Mouse (Mus musculus): ENCODE data around the gene Slc16a10. TPM values are rescaled to one million over a fixed set of nuclear protein-coding genes. Genes with fewer than 3 reads are reported as not detected.

Gene Slc16a10
- polyA plus RNA-seq, 1 experiment from 2014 or later: 16.5 TPM

GRCm38 (mm10) chr10:40058062-40058785 is 83.8 kb downstream of the Slc16a10 start:
- Histone ChIP-seq H3K4me2 (no peak overlapping the region), H3K36me3 (no peaks in the 10 kb centered on the region), H3K9ac (no peak overlapping the region), H3K4me3 (replicated peaks) (no peak overlapping the region), H3K27ac (no peak overlapping the region), H3K27me3 (replicated peaks) (no peaks in the 10 kb centered on the region), H3K9me3 (no peaks in the 10 kb centered on the region), H3K4me1 (no peaks in the 10 kb centered on the region)
- ATAC-seq (ENCODE audit: insufficient read depth, low FRiP score, low read depth): no peak
- WGBS: 55% methylated on average over 6 of the region's 6 CpGs

GRCm38 (mm10) chr10:40057615-40058014 is 84.4 kb downstream of the Slc16a10 start:
- Histone ChIP-seq H3K9me3 (no peaks in the 10 kb centered on the region), H3K27ac (no peak overlapping the region), H3K4me1 (no peaks in the 10 kb centered on the region), H3K27me3 (replicated peaks) (no peaks in the 10 kb centered on the region), H3K4me3 (replicated peaks) (no peak overlapping the region), H3K9ac (no peak overlapping the region), H3K4me2 (no peak overlapping the region), H3K36me3 (no peaks in the 10 kb centered on the region)
- WGBS: 38% methylated on average over 2 of the region's 2 CpGs
- ATAC-seq (ENCODE audit: insufficient read depth, low FRiP score, low read depth): no peak

GRCm38 (mm10) chr10:40054455-40054854 is 87.6 kb downstream of the Slc16a10 start:
- H3K4me3 ChIP-seq (replicated peaks): no peak overlapping the region
- no peaks in the 10 kb centered on the region for H3K4me1 ChIP-seq
- H3K36me3 ChIP-seq: no peaks in the 10 kb centered on the region
- no peaks in the 10 kb centered on the region for H3K27me3 ChIP-seq (replicated peaks)
- no peak for ATAC-seq (ENCODE audit: insufficient read depth, low FRiP score, low read depth)
- H3K27ac ChIP-seq: no peak overlapping the region
- 83% methylated on average over 8 of the region's 8 CpGs for WGBS
- H3K9me3 ChIP-seq: no peaks in the 10 kb centered on the region
- no peak overlapping the region for H3K4me2 ChIP-seq
- H3K9ac ChIP-seq: no peak overlapping the region

GRCm38 (mm10) chr10:40053896-40054295 is 88.2 kb downstream of the Slc16a10 start:
- ATAC-seq (ENCODE audit: insufficient read depth, low FRiP score, low read depth): no peak
- Histone ChIP-seq H3K27me3 (replicated peaks) (no peaks in the 10 kb centered on the region), H3K4me1 (no peaks in the 10 kb centered on the region)

GRCm38 (mm10) chr10:40053257-40053895 is 88.7 kb downstream of the Slc16a10 start:
- H3K36me3 ChIP-seq: no peaks in the 10 kb centered on the region
- H3K4me3 ChIP-seq (replicated peaks): no peak overlapping the region
- WGBS: 48% methylated on average over 3 of the region's 3 CpGs
- no peak for ATAC-seq (ENCODE audit: insufficient read depth, low FRiP score, low read depth)
- no peaks in the 10 kb centered on the region for H3K4me1 ChIP-seq
- H3K9me3 ChIP-seq: no peaks in the 10 kb centered on the region
- H3K4me2 ChIP-seq: no peak overlapping the region
- no peaks in the 10 kb centered on the region for H3K27me3 ChIP-seq (replicated peaks)
- H3K27ac ChIP-seq: no peak overlapping the region
- H3K9ac ChIP-seq: no peak overlapping the region

More at GRCm38 (mm10) chr10:40053896-40054295, 88.2 kb downstream of the Slc16a10 start:
- no peaks in the 10 kb centered on the region for H3K36me3 ChIP-seq
- H3K27ac ChIP-seq: no peak overlapping the region
- WGBS: 90% methylated on average over 4 of the region's 4 CpGs
- no peaks in the 10 kb centered on the region for H3K9me3 ChIP-seq
- H3K4me3 ChIP-seq (replicated peaks): no peak overlapping the region
- H3K9ac ChIP-seq: no peak overlapping the region
- no peak overlapping the region for H3K4me2 ChIP-seq

GRCm38 (mm10) chr10:40051997-40052396 is 90.1 kb downstream of the Slc16a10 start:
- Histone ChIP-seq H3K9me3 (no peaks in the 10 kb centered on the region), H3K4me1 (no peaks in the 10 kb centered on the region), H3K4me3 (replicated peaks) (no peak overlapping the region), H3K27ac (no peak overlapping the region), H3K36me3 (no peaks in the 10 kb centered on the region), H3K27me3 (replicated peaks) (no peaks in the 10 kb centered on the region), H3K9ac (no peak overlapping the region), H3K4me2 (no peak overlapping the region)
- peak; percentile 14; the same call in 1 of the 2 replicates for ATAC-seq (ENCODE audit: insufficient read depth, low FRiP score, low read depth)
- 40% methylated on average over 3 of the region's 3 CpGs for WGBS

- no peak overlapping the region for H3K9ac ChIP-seq
- no peak overlapping the region for H3K4me3 ChIP-seq (replicated peaks)
- ATAC-seq (ENCODE audit: insufficient read depth, low FRiP score, low read depth): no peak
- H3K27me3 ChIP-seq (replicated peaks): no peaks in the 10 kb centered on the region
- no peak overlapping the region for H3K27ac ChIP-seq
- no peaks in the 10 kb centered on the region for H3K36me3 ChIP-seq
- no peaks in the 10 kb centered on the region for H3K4me1 ChIP-seq
- H3K4me2 ChIP-seq: no peak overlapping the region
- H3K9me3 ChIP-seq: no peaks in the 10 kb centered on the region
- WGBS: 78% methylated on average over 2 of the region's 2 CpGs
Measured at GRCm38 (mm10) chr10:40050763-40051162, 91.3 kb downstream of the Slc16a10 start.

GRCm38 (mm10) chr10:40041339-40041738 is 100.7 kb downstream of the Slc16a10 start:
- H3K4me2 ChIP-seq: no peak overlapping the region
- no peaks in the 10 kb centered on the region for H3K9me3 ChIP-seq
- no peaks in the 10 kb centered on the region for H3K4me1 ChIP-seq
- no peaks in the 10 kb centered on the region for H3K36me3 ChIP-seq
- WGBS: 28% methylated on average over 4 of the region's 4 CpGs
- H3K27ac ChIP-seq: no peak overlapping the region
- ATAC-seq (ENCODE audit: insufficient read depth, low FRiP score, low read depth): no peak
- H3K9ac ChIP-seq: no peak overlapping the region
- no peak overlapping the region for H3K4me3 ChIP-seq (replicated peaks)
- H3K27me3 ChIP-seq (replicated peaks): no peaks in the 10 kb centered on the region

GRCm38 (mm10) chr10:40036686-40037560 is 105.1 kb downstream of the Slc16a10 start:
- H3K27ac ChIP-seq: no peak overlapping the region
- ATAC-seq (ENCODE audit: insufficient read depth, low FRiP score, low read depth): no peak

GRCm38 (mm10) chr10:40034956-40035355 is 107.1 kb downstream of the Slc16a10 start:
- no peak overlapping the region for H3K4me3 ChIP-seq (replicated peaks)
- H3K9ac ChIP-seq: no peak overlapping the region
- H3K4me1 ChIP-seq: no peaks in the 10 kb centered on the region
- WGBS: 95% methylated on average over 6 of the region's 6 CpGs
- no peaks in the 10 kb centered on the region for H3K9me3 ChIP-seq
- no peak overlapping the region for H3K27ac ChIP-seq
- H3K36me3 ChIP-seq: no peaks in the 10 kb centered on the region
- no peak for ATAC-seq (ENCODE audit: insufficient read depth, low FRiP score, low read depth)
- H3K4me2 ChIP-seq: no peak overlapping the region
- no peaks in the 10 kb centered on the region for H3K27me3 ChIP-seq (replicated peaks)

More at GRCm38 (mm10) chr10:40036686-40037560, 105.1 kb downstream of the Slc16a10 start:
- no peak overlapping the region for H3K4me3 ChIP-seq (replicated peaks)
- H3K36me3 ChIP-seq: no peaks in the 10 kb centered on the region
- H3K4me1 ChIP-seq: no peaks in the 10 kb centered on the region
- H3K4me2 ChIP-seq: no peak overlapping the region
- H3K9me3 ChIP-seq: no peaks in the 10 kb centered on the region
- WGBS: 69% methylated on average over 24 of the region's 24 CpGs
- no peaks in the 10 kb centered on the region for H3K27me3 ChIP-seq (replicated peaks)
- H3K9ac ChIP-seq: no peak overlapping the region

GRCm38 (mm10) chr10:40032897-40033296 is 109.2 kb downstream of the Slc16a10 start:
- Histone ChIP-seq H3K4me1 (no peaks in the 10 kb centered on the region), H3K27me3 (replicated peaks) (no peaks in the 10 kb centered on the region), H3K36me3 (no peaks in the 10 kb centered on the region), H3K27ac (no peak overlapping the region), H3K4me3 (replicated peaks) (no peak overlapping the region), H3K4me2 (no peak overlapping the region), H3K9me3 (no peaks in the 10 kb centered on the region), H3K9ac (no peak overlapping the region)
- ATAC-seq (ENCODE audit: insufficient read depth, low FRiP score, low read depth): no peak
- 70% methylated on average over 2 of the region's 2 CpGs for WGBS

GRCm38 (mm10) chr10:40030716-40031115 is 111.3 kb downstream of the Slc16a10 start:
- Histone ChIP-seq H3K27me3 (replicated peaks) (no peaks in the 10 kb centered on the region), H3K36me3 (no peaks in the 10 kb centered on the region), H3K4me3 (replicated peaks) (no peak overlapping the region), H3K9me3 (no peaks in the 10 kb centered on the region), H3K4me1 (no peaks in the 10 kb centered on the region), H3K9ac (no peak overlapping the region), H3K4me2 (no peak overlapping the region), H3K27ac (no peak overlapping the region)
- 93% methylated on average over 6 of the region's 6 CpGs for WGBS
- ATAC-seq (ENCODE audit: insufficient read depth, low FRiP score, low read depth): no peak
